Mouse (Mus musculus): Measurements from ENCODE around the gene Olfr1102.

GRCm38 (mm10) chr2:87052173-87052572 is 54.0 kb downstream of the Olfr1102 start, which contains the start of gene Olfr1106:
- TF ChIP-seq MAX (IDR thresholded peaks at IDR 0.05; ENCODE audit: low read depth) (no peak), POLR2A (IDR thresholded peaks at IDR 0.05; ENCODE audit: insufficient read length, low read depth) (no peak), POLR2AphosphoS2 (IDR thresholded peaks at IDR 0.05; ENCODE audit: insufficient read length, low read depth) (no peak), MYOG (IDR thresholded peaks at IDR 0.05; ENCODE audit: control insufficient read depth in 1 of 3, insufficient read depth in 1 of 3, insufficient read length in 2 of 3, low read depth in 2 of 3) (no peak), USF1 (IDR thresholded peaks at IDR 0.05; ENCODE audit: low read depth) (no peak), REST (IDR thresholded peaks at IDR 0.05; ENCODE audit: insufficient read depth, insufficient read length) (no peak), TCF12 (IDR thresholded peaks at IDR 0.05; ENCODE audit: insufficient read depth, poor library complexity, severe bottlenecking) (no peak), TCF3 (IDR thresholded peaks at IDR 0.05; ENCODE audit: insufficient read length, low read depth) (no peak), CEBPB (IDR thresholded peaks at IDR 0.05; ENCODE audit: insufficient read depth, poor library complexity, severe bottlenecking) (no peak)
